Mouse (Mus musculus) erythroblast, adult 5-6 weeks (primary cell): ENCODE data around the gene Gpc1. TPM values are rescaled to one million over a fixed set of nuclear protein-coding genes. Genes with fewer than 3 reads are reported as not detected.

Experiments used
- ATAC-seq: replicated peaks from 2 replicates; pipeline ENCODE4 v1.8.0; 2016; ENCODE audit warnings: moderate number of reproducible peaks, mild to moderate bottlenecking, moderate TSS enrichment, inconsistent platforms; ENCODE audit not compliant: poor library complexity, low FRiP score, severe bottlenecking
- total RNA-seq, 2 experiments: library from RNA; stranded (forward) in 1 of 2; stranded (reverse) in 1 of 2; fragments of 150-400 nt in 1 of 2; fragments of 200-764, 138-1000 nt in 1 of 2; gene quantifications; 2 replicates each; pipeline versions ENCODE4 v1.2.3 to v1.2.4; 2015 to 2017; ENCODE audit warnings: low replicate concordance in 2 of 2

Gpc1 gene
- total RNA-seq, 2 experiments from 2014 or later = 6.8 to 9.6 TPM

DNA sequence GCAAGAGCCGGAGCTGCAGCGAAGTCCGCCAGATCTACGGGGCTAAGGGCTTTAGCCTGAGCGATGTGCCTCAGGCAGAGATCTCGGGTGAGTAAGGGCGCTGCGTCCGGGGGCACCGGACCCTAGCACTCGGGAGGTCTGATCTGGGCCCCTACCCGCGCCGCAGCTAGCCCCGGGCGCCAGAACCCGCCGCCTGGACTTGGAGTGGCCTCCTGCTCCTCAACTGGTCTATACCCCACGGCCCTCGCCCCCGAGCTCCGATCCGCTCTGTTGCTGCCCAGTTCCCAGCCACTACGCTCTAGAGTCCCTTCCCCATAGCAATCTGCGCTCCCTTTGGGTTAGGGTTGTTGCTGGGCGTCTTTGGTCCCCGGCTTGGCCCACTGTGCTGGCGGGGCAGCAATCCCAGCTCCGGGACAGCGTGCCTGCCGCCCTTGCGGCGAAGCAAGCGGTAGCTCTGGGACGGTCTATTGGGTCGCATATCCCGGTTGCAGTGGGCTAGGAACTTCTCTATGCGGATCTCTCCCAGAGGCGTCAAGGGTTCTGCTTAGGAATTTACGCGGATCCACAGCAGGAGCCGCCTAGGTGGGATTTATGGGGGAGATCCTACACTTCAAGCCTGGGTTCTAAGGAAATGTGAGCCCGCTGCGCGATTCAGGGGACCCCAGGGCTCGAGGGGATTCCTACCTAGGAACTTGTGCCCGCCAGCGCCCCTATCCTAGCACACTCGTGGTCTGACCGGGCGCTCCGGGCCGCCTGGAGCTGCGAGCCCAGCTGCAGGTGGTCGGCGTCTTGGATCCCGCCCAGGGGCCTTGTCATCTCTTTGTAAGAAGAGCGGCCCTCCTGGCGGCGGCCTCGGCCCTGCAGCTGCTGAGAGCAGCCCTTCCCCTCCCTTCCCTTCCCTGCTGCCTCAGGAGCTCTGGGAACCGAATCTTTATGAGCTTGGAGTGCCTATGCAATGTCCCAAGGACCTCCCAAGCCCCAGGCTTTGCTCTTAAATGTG lies 866 bp downstream of the Gpc1 start:
- ATAC-seq = no peak

DNA sequence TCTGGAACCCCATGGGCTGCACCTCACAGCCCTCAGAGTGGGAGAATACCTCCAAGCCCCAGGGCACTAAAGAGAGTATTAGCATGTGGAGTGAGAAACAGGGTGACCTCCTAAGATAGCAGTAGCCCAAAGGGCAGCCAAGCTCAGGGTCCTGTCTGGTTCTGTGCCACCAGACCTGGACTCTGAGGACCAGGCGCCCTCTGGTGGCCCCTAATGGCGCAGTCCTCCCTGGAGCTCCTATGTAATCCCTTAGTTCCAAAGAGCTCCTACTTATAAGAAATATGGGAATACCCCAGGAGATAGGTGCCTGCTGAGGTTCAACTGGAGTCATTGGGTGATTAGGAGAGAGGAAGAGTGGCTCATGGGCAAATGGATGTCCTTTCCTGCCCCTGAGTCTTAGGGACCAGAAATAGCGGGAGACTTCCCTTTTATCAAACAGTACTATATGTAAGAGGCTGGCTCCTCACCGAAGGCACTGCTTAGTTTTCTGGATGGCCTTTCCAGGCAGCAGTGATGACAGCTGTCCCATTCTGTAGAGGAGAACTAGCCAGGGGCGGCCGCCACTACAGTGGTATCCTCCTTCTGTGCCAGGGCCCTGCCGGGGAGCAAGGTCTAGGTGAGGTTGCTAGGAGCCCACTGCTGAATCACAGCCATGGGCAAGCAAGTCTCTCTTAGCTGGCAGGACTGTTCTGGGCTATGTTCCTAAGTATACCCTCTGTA lies 2.7 kb downstream of the Gpc1 start:
- ATAC-seq = no peak

DNA sequence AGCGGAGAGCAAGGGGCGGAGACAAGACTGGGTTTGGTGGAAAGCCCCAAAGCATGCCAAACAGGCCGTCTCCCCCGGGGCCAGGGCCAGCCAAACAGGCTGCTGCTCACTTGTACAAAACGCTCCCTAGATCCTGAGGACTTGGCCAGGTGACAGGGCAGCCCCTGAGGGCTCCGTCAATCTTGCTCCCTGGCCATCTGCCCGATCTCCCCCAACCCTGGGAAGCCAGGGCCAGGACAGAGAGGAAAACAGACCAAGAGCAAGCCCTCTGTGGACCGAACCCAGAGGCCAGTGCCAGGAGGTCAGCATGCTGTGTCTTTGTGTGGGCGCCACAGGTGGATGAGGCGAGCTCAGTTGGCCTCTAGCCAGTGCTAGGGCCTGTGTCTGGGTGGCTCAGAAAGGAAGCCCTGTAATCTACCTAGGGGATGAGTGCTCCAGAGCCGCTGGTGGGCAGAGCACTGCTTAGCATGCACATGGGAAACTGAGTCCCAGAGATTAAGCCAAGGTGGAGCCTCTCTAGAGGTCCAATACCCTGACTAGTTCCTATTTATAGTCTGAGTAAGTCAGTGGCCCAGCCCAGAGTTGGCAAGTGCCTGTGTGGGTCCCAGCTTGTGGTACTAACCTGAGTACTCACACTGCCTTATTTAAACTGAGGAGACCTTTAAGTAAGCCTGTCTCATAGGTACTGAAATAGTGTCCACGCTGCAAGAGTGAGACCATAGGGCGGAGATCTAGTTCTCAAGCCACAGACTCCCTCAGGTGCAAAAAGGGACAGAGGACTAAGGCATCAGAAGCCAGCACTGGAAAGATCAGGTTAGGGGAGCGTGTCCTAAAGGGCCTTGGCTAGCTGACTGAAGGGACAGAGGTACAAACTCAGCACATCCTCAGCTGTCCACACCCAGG lies 6.7 kb downstream of the Gpc1 start:
- no peak for ATAC-seq

DNA sequence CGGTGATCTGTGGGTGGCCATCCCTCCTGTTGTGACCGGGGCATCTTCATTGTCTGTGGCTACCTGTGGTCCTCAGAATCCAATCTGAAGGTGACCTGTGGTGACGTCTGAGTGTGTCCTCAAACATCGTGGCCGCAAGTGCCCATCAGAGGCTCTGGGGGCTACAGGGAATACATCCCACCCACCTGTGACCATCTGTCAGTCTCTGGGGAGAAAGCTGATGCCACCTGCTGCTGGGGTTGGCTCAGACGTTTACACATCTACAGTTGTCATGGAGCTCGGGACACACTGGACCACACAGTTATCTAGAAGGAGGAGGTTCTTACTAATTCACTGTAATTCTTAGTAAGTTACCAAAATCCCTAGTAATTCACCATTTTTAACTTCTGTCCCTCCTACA lies 7.8 kb downstream of the Gpc1 start:
- no peak for ATAC-seq

GRCm38 (mm10) chr1:92840231-92840890 lies 8.9 kb downstream of the Gpc1 start:
- ATAC-seq = no peak

DNA sequence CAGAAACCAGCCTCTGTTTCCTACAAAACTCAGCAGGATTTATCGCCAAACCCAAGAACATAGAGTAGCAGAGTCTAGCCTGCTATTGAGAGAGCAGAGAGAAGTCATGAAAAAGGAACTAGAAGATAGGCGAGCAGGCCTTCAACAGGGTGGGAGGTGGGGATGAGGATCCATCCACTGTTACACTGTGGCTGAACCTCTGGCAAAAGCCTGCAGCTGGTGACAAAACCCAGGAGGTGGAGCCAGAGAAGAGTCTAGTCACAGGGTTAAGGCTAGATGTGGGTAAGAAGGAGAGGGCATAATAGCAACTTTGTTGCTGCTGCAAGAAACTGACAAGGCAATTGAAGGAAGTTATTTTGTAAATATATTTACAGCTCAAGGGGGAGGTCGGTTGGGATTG lies 10.0 kb downstream of the Gpc1 start:
- ATAC-seq = no peak

DNA sequence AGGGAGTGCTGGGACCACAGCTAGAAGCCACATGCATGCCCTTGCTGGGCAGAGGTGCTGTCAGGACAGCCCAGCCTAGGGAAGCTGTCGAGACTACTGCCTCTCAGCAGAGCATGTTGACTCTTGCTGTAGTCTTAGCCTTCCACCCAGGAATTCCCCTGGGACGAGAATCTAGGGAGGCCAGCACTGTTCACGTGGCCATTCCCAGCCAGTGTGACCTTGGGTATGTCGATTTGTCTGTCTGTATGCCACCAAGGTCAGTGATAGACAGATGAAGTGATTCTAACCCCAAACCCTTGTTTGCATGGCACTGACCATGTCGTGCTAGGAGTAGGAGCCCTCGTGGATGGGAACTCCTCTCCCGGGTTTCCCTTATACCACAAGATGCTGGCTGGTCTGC lies 14.4 kb downstream of the Gpc1 start:
- ATAC-seq = no peak

GRCm38 (mm10) chr1:92847873-92848839 lies 16.7 kb downstream of the Gpc1 start:
- no peak for ATAC-seq

DNA sequence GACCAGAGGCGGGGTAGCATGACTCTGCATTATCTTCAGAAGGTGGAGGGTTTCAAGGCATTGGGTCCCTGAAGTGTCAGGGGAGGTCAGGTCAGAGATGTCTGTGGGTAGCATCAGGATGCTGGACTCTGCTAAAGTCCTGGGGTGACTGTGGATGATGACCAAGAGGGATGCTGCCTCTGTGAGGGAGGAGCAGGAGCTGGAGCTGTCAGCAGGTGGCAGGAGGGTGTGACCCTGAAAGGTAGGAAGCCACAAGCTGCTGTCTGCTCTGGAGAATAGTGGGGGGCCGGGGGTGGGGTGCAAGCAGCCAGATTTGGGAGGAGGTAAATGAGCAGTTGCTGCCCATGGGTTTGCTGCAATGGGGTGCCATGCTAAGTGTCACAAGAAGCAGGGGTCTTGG lies 18.0 kb downstream of the Gpc1 start:
- ATAC-seq = no peak

GRCm38 (mm10) chr1:92849938-92850574 lies 18.6 kb downstream of the Gpc1 start:
- no peak for ATAC-seq

DNA sequence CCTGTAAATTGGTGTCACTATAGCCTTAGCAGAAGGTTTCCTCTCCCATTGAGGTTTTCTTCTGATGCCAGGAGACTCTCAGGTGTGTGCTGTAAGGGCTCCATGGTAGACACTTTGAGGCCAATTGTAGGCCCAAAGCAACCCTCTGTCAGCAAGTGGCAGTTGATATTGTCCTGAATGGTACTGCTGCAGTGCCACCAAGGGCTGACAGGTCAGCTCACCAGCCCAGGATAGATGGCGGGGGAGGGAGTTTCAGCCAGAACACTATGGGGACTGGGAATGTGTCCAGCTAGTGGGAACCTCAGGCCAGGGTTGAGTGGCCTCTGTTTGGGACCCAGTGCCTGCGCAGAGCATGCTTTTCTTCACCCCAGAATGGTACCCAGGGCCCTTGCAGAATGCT lies 21.0 kb downstream of the Gpc1 start:
- ATAC-seq = no peak

DNA sequence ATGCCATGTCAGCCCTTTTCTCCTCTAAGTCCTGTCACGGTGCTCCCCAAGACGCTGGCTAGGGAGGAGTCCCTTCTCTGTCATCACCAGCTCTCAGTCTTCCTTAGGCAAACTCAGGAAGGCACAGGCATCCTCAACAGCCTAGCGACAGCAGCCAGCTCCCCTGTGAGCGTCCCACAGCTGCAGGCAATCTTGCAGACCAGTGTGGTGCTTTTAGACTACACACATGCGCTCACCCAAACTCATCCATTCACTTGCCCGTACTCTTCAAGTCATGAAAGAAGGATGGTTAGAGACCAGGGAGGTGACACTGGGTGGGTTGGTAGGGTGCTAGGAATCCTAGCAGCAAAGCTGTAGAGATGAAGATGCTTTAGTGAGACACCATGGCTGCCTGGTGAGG lies 30.1 kb downstream of the Gpc1 start:
- ATAC-seq = no peak

- ATAC-seq = no peak
Measured at GRCm38 (mm10) chr1:92863268-92863667, 31.8 kb downstream of the Gpc1 start.

GRCm38 (mm10) chr1:92866170-92866569 lies 34.7 kb downstream of the Gpc1 start:
- ATAC-seq = no peak

- no peak for ATAC-seq
Measured at GRCm38 (mm10) chr1:92869985-92870384, 38.5 kb downstream of the Gpc1 start.

GRCm38 (mm10) chr1:92872666-92873065 lies 41.2 kb downstream of the Gpc1 start:
- ATAC-seq = no peak

- no peak for ATAC-seq
Measured at GRCm38 (mm10) chr1:92874011-92874410, 42.6 kb downstream of the Gpc1 start.
